Mouse (Mus musculus): ENCODE results near the gene Tpst2.
A peak's percentile ranks its signal among the peaks of the same experiment; 100 is the strongest.
"Not testable (repeated sequence)": the region's sequence is repeated elsewhere in the genome, so short reads cannot be mapped to it uniquely, and the experiment has no call there.

Gene Tpst2

GRCm38 (mm10) chr5:112297257-112297656, 20.8 kb downstream of the Tpst2 start:
- peak; percentile 89 for DNase-seq (ENCODE audit: low spot score)

- DNase-seq (ENCODE audit: low spot score), result peak; percentile 50
Observed at GRCm38 (mm10) chr5:112298226-112298988, 21.9 kb downstream of the Tpst2 start.

GRCm38 (mm10) chr5:112299399-112299798, 22.9 kb downstream of the Tpst2 start:
- DNase-seq (ENCODE audit: low spot score), result no peak

GRCm38 (mm10) chr5:112300112-112300511, 23.6 kb downstream of the Tpst2 start:
- no peak for DNase-seq (ENCODE audit: low spot score)

GRCm38 (mm10) chr5:112300721-112301308, 24.3 kb downstream of the Tpst2 start:
- no peak for DNase-seq (ENCODE audit: low spot score)

DNA sequence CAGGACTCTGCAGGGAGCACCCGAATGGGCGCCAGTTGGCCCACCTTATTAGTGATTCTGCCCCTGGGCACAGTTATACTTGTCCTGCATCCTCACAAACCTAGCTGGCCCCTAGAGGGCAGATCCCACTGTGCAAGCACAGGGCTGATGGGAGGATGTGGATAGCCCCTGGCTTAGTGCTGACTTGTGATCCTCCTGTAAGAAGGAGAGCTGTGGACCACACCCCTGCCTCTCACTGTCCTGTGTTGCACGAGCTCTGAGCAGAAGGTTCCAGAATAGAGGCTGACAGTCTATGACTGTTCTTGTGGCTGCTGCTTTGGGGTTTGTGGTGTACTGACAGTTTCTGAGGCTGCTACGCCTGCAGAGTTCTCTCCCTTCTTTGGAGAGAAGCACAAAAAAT, 25.2 kb downstream of the Tpst2 start:
- peak; percentile 68 for DNase-seq (ENCODE audit: low spot score)

- no peak for DNase-seq (ENCODE audit: low spot score)
Observed at GRCm38 (mm10) chr5:112302310-112302709, 25.8 kb downstream of the Tpst2 start.

DNA sequence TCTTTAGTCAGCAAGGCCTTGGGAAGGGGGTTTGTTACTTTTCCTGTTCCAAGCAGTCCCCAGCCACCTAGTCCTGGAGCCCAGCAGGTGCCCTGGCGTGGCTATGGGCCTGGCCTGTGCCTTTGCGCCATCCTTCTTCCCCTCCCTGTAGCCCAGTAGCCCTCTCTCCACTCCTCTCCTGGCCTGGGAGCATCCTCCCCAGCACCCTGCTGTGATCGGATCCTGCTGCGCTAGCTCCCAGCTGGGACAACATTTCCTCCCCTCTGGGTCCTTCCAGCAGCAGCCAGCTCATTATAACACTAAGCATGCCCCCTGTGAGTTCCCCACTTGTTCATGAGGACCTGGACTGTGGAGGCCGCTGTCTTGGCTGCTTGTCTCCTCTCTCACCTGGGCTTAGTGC, 29.4 kb downstream of the Tpst2 start:
- no peak for DNase-seq (ENCODE audit: low spot score)

DNA sequence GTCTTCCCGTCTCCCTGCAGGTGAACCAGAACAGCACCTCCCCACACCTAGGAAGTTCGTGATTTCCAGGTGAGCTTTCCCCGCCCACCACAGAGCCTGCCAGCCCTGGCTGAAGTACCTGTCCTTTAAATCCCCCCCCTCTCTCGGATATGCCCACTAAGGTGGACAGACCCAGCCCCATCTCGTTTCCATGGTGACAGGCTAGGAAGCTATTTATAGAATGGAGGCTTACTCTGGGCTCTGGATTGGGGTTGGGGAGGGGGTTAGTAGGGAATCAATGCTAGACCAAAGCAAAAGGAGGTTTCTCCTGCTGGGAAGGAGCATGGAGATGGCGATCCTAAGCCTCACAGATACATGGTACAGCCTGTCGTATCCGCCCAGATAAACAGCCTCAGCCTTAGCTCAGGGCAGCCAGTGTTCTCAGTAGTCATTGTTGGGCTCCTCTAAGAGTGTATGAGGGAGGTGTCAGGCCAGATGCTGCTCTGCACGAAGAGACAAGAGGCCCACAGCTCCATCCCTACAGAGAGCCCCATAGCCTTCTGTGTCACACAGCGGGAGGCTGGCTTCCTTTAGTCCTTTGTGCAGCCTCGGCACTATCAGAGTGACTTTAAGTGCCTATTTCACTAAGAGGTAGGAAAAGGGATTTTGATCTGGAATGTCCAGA, 36.9 kb downstream of the Tpst2 start:
- DNase-seq (ENCODE audit: low spot score), result no peak

- no peak for DNase-seq (ENCODE audit: low spot score)
Observed at GRCm38 (mm10) chr5:112316468-112316867, 40.0 kb downstream of the Tpst2 start.

DNA sequence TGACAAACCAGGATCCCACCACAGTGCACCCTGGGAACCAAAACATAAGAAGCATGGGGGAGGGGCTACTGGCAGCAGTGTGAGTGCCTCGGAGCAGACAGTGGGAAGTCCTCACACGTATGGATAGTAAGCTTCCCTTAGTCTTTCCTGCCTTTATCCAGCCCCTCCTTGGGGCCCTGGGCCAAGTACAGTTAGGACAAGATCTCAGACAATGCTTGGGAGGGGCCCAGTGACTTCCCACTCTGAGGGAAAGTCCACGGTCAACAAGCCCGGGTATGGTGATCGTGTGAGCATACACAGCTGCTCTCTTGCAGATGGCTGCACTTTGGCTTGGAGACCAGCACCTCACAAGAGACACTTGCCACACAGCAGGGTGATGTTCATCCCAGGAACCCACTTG, 40.8 kb downstream of the Tpst2 start:
- no peak for DNase-seq (ENCODE audit: low spot score)

GRCm38 (mm10) chr5:112319343-112319742, 42.9 kb downstream of the Tpst2 start:
- not testable (repeated sequence) for DNase-seq (ENCODE audit: low spot score)

DNA sequence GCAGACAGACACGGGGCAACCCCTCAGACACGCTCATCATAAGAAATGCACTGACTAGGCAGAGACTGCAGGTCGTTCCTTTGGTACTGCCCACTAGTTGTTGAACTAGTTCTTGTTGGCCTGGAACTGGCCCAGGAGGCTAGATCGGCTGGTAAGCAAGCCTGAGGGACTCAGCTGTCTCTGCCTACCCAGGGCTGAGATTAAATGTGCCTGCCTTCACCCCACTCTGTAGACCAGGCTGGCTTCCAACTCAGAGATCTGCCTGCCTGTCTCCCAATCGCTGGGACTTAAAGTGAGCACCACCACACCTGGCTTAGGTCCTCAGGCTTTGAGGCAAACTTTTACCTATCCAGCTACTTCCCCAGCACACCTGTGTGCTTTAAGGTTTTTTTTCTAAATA, 43.9 kb downstream of the Tpst2 start:
- DNase-seq (ENCODE audit: low spot score), result no peak

- DNase-seq (ENCODE audit: low spot score), result no peak
Observed at GRCm38 (mm10) chr5:112320936-112321335, 44.4 kb downstream of the Tpst2 start.

- DNase-seq (ENCODE audit: low spot score), result no peak
Observed at GRCm38 (mm10) chr5:112321376-112321775, 44.9 kb downstream of the Tpst2 start.

GRCm38 (mm10) chr5:112323246-112323645, 46.8 kb downstream of the Tpst2 start:
- DNase-seq (ENCODE audit: low spot score), result no peak

DNA sequence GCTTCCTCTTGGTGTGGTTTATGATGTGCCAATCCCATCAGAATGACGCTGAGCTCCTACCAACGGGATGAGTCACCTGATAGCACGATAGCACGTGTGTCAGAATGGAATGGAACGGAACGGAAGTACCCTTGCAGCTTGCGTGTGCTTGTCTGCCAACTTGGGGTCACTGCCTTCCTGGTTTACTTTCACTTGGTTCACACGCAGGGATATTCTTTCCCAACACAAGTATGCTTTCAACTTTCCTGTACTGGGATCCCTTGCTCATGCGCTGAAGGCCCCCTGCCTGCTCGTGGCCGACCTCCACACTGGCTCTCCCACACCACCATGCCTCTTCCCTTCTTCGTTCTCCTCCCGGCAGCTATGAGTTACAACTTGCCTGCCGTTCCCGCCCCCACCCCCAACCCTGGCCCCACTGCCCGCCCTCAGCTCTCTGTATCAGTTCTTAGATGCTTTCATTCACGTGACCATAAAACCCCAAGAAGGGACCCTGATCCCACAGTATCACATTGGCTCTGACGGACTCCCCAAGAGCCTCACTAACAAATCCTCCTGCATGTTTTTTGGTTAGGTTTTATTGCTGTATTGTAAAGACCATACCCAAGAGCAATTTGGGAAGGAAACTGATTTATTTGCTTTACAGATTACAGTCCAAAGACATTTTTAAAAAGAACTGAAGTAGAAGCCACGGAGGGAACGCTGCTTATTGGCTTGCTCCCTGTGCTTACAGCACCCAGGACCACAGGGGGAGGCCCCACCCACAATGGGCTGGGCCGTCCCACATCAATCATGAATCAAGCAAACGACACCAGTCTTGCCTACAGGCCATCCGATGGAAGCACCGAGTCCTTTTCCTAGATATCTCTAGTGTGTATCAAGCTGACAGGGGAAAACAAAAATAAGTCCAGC, 48.4 kb downstream of the Tpst2 start:
- peak; percentile 78 for DNase-seq (ENCODE audit: low spot score)

DNA sequence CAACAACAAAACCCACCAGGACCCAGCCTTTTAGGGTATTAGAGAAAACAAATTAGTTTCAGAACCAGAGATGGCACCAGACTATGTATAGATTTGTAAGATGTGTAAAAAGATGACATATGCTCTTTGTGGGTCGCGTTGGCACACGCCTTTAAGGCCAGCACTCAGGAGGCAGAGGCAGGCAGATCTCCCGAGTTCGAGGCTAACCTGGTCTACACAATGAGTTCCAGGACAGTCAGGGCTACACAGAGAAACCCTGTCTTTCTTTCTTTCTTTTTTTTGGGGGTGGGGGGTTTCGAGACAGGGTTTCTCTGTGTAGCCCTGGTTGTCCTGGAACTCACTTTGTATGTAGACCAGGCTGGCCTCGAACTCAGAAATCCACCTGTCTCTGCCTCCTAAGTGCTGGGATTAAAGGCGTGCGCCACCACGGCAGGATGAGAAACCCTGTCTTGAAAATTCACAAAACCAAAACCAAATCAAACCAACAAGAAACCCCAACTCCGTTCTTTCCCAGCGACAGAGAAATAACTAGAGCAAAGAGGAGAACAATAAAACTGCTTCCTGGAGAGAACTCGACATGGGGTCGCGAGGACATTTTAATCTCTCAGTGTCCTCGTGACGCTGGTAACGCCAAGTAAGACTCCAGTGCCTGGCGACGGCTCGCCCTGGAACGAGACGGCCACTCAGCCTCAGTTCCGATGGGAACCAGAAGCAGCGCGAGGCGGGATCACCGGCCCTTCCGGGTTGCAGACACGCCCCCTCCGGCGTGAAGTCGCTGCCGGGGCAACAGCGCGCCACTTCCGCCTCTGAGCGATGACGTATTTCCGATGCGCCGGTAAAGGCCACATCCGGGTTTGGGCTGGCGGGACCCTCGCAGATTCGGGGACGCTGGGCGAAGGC, 49.3 kb downstream of the Tpst2 start, which contains the start of gene Tfip11:
Gene Tfip11 (plus strand): TSS at position 813 of the 900 bp plus-strand sequence.
- DNase-seq (ENCODE audit: low spot score), result peak; percentile 88

DNA sequence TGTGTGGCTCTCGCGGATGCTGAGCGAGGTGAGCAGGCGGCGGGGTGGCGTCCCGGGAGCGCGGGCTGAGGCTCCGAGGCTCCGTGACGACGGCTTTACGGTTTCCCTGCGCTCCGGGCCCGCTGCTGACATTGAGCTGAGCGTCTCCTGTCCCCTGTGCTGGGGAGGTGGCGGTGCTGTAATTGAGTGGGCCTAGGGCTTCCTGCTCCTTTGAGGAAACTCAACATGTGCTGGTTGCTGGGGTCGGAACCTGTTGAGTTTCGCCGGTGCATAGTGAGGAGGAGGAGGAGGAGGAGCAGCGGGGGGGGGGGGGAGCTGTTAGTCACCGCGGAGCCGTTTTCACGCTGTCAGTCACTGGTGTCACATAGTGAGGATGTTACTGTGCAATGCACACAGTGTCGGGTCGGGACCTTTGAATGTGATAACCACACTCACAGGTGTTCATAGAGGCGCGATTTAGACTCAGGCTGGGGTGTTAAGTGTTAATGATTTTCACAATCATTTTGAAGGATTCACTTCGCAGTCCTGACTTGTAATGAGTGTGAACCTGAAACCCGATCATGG, 50.0 kb downstream of the Tpst2 start:
- DNase-seq (ENCODE audit: low spot score), result no peak

- no peak for DNase-seq (ENCODE audit: low spot score)
Observed at GRCm38 (mm10) chr5:112327854-112328253, 51.4 kb downstream of the Tpst2 start.

Data from T-cell, adult 2 months (primary cell).